Comparison of ENCODE assay signal across 16 mouse cellular contexts in the genomic region with DNA sequence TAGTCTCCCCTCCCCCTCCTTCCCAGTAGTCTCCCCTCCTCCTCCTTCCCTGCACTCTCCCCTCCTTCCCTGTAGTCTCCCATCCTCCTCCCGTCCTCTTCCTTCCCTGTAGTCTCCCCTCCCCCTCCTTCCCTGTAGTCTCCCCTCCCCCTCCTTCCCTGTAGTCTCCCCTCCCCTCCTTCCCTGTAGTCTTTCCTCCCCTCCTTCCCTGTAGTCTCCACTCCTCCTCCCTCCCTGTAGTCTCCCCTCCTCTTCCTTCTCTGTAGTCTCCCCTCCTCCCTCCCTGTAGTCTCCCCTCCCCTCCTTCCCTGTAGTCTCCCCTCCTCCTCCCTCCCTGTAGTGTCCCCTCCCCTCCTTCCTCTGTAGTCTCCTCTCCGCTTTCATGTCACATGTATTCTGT. TPM values are rescaled to one million over a fixed set of nuclear protein-coding genes. Genes with fewer than 3 reads are reported as not detected.
"Had no signal": no experiment of that assay in that cellular context is flagged by ENCODE, and none has a peak within 500 bp of the region (broad histone marks: within the 10 kb centered on the region; RNA-seq: fewer than 3 reads in every experiment).

No protein-coding gene starts in this region.

- H3K4me1 ChIP-seq: limb, embryonic 13.5 days; midbrain, embryonic 13.5 days had no signal

- H3K27me3 ChIP-seq: limb, embryonic 13.5 days; midbrain, embryonic 13.5 days had no signal

- H3K4me3 ChIP-seq: limb, embryonic 13.5 days; midbrain, embryonic 13.5 days had no signal

- H3K9ac ChIP-seq: limb, embryonic 13.5 days; liver, embryonic 14.5 days; midbrain, embryonic 13.5 days had no signal

- ATAC-seq: midbrain, embryonic 13.5 days had no signal

- H3K4me2 ChIP-seq: limb, embryonic 13.5 days; midbrain, embryonic 13.5 days had no signal

- DNase-seq: kidney, adult 9 months; kidney, postnatal 36 days; layer of hippocampus, adult 9-11 months; layer of hippocampus, postnatal 36 days; lung, adult 18-20 months; right cerebral cortex, postnatal 4 days; spleen, adult 18-20 months; thymus, adult 18-20 months; thymus, postnatal 14 days had no signal

- H3K9me3 ChIP-seq: limb, embryonic 13.5 days; midbrain, embryonic 13.5 days had no signal

- H3K36me3 ChIP-seq: limb, embryonic 13.5 days; midbrain, embryonic 13.5 days had no signal

- H3K27ac ChIP-seq: kidney, postnatal 0 days; limb, embryonic 13.5 days; liver, embryonic 14.5 days; midbrain, embryonic 13.5 days had no signal

RNA-seq across cellular contexts. Expression of a gene that starts 18.7 kb away (rescaled TPM):
- polyA plus RNA-seq: kidney, postnatal 0 days; limb, embryonic 13.5 days; lung, embryonic 16.5 days; midbrain, embryonic 13.5 days; neural tube, embryonic 14.5 days; stomach, embryonic 14.5 days had no signal
